Mouse (Mus musculus) urinary bladder, postnatal 10 days (tissue): ENCODE results near the gene Nr1h3.

Experiments used
- DNase-seq: peaks from one replicate; pipeline ENCODE4 v3.0.0; 2022; ENCODE audit warnings: low spot score

Nr1h3 gene

GRCm38 (mm10) chr2:91139764-91140163, 62.9 kb downstream of the Nr1h3 start:
- DNase-seq: no peak

GRCm38 (mm10) chr2:91139311-91139710, 63.3 kb downstream of the Nr1h3 start:
- no peak for DNase-seq

- no peak for DNase-seq
These were observed 65.2 kb downstream of the Nr1h3 start for GRCm38 (mm10) chr2:91137481-91137880.

DNA sequence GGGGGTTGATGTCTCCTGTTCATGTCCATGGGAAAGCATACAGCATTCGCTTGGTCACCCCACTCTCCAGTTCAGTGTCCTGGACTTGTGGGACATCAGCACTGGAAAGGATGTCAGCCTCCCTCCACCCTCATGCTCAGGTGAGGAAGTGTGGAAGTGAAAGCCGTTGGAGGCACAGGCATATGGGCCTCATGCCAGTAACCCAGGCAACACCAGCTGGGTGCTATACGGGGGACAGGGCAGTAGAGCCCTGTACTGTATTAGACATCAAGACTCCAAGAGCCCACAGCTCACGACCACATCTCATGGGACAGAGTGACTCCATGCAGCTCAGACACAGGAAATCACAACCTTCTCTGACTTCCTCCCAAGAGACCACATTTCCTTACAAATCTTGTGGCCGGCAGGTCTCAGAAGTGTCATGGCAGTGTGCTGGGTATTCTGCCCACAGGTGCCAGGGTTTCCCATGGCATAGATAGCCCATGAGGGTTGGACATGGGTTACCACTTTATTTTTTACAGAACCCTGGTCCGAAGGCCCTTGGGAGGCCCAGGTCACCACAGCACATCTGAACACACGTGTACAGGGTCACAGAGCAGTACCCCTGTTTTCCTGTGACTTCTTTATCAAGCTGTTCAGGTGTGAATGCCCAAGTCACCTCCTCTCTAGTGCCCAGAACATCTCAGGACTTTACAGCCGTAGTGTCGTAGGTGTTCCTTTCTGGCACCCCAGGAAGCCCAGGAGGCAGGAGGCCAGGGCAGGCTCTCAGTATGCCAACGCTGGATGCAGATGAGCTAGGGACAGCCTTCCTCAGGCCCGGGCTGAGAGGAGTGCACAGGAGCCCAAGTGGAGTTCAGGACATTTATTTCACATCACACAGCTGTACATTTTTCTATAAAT, 65.9 kb downstream of the Nr1h3 start:
- DNase-seq: no peak
